Mouse (Mus musculus) B cell, adult 2 months (primary cell): ENCODE results near the gene Calcoco1.

Experiments
- DNase-seq, 2 experiments: peaks; one replicate each; pipeline ENCODE4 v3.0.0; 2022

The Calcoco1 gene

DNA sequence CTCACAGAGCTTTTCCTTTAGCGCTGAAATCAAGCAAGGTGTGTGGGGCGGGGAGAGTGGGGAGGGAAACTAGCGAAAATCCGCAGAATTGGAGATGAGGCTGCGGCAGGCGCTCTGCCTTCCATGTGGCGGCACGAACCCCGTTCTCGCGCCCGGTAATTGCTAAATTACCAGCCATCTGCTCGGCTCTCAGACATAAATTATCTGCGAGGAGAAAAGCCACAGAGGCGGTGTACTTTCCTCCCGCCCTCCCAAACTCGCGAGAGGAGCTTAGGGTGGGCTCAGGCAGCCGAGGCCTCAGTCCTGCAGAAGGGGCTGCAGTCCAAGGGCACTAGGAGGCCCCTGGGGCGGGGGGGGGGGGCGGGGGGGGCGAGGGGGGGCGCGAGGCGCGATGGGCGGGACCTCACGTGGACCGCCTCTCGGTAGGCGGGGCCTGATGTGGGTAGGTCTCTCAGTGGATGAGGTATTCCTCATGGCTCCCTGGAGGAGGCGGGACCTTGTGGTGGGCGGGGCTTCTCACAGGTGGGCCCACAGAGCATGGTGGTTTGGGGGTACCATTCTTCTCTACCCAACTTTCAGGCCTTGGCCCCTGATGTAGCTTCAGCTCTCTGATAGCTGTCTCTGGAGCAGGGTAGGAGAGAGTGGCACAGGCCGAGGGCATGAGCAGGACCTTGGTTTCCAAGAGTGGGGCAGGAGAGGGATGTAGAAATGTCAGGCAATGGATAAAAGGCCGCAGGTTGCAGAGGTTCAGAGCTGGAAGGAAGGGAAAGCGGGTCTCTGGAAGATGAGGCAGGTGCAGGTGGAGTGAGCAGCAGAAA, 14.4 kb upstream of the Calcoco1 start:
- no peak for DNase-seq

DNA sequence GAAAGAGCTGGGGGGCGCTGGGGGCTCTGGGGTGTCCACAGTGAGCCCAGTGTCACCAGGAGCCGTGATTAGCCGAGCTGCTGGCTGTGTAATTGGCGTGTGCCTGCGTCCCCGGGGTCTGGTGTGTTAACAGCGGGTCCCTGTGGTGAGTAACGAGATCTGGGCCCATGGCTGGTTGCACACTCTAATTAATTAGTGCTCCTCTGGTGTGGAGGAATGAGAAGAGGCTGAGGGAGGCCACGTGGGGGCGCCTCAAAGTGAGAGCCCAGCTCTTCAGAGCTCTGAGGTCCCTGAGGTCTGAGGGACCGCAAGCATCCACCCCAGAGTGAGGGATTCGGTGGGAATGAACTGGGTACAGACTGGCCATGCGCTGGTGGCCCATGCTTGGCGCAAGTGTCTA, 13.1 kb upstream of the Calcoco1 start:
- DNase-seq: no peak

- no peak for DNase-seq
These were observed 12.0 kb upstream of the Calcoco1 start for GRCm38 (mm10) chr15:102733759-102734531.

GRCm38 (mm10) chr15:102733233-102733632, 11.3 kb upstream of the Calcoco1 start:
- no peak for DNase-seq

DNA sequence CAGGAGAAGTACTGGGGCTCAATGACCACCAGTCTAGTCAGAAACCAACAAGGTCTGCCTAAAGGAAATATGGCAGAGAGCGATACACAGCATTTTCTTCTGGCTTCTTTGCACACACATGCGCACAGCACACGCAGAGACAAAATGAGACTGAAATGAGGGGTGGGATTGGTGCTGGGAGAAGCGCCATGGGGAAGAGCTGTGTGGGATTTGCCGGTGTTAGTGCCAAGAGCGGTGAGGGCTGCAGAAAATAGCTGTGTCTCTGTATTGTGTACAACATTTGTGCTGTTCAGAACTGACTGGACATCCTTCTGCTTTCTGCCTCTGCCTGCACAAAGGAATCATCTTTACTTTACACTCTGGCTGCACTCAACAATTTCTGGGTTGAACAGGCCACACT, 10.4 kb upstream of the Calcoco1 start:
- no peak for DNase-seq

DNA sequence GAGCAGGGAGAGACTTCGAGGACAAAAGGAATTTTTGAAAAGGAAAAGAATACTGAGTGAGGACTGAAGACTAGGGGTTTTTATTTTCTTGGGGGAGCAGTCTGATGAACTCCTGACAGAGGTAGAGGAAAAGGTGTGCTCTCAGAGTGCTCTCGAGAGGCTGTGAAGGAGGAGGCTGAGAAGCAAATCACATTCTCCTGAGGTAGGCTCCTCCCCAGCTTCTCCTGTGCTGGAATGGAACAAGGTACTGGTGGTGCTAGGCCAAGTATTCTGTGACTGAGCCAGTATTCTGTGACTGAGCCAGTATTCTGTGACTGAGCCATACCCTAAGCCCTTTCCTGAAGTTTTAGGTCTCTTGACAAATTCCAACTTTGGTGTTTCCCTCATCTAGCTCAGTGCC, 6.0 kb upstream of the Calcoco1 start:
- no peak for DNase-seq

DNA sequence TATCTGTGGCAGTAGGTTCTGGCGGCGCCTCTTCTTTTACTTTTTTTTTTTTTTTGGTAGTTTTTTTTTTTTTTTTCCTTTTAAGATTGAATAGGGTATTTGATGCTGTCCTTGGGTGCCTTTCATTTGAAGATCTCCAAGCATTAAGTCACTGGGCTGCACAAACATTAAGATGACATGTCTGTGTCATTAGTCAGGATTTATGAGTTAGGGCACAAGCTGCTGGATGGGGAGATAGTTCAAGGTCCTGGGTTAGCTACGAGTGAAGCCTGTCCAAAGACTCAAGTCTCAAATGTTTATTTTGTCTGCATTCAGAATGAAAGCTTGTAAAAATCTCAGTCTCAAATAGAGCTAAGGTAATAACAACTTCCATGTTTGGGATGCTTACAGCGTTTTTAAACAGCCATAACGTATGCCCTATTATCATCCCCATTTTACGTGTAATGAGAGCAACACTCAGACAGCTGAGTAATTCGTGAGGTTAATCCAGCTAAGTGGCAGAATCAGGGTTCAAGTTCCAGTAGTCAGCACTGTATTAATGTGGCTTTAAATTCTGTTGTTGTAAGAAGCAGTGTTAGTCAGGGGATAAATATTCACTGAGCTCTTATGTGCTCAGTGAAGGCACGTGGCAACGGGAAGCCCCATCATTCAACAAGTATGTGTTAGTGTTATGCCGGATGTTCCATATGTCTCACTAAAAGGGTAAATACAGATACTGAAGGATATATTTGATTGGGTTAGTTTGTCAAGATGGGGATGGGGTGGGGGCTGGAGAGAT, 1.6 kb upstream of the Calcoco1 start:
- no peak for DNase-seq

DNA sequence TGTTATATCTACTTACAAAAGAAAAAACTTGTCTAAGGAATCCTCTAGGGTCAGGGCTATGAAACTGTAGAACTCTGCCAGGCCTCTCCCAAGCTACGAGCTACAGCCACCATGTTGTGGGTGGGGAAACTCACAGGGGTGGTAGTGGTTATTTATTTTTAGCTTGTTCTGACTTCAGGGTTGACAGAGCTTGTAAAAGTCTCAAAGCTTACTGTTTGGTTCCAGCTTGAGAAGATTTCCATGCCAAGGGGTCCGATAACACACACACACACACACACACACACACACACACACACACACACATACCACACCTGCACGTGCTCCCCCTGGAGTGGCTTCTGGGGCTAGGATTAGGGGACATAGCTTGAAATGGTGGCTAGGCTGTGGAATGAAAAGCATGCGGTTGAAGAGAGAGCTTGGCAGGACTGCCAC, 538 bp upstream of the Calcoco1 start:
- DNase-seq: peak in 1 of 2 experiments; percentile 54

DNA sequence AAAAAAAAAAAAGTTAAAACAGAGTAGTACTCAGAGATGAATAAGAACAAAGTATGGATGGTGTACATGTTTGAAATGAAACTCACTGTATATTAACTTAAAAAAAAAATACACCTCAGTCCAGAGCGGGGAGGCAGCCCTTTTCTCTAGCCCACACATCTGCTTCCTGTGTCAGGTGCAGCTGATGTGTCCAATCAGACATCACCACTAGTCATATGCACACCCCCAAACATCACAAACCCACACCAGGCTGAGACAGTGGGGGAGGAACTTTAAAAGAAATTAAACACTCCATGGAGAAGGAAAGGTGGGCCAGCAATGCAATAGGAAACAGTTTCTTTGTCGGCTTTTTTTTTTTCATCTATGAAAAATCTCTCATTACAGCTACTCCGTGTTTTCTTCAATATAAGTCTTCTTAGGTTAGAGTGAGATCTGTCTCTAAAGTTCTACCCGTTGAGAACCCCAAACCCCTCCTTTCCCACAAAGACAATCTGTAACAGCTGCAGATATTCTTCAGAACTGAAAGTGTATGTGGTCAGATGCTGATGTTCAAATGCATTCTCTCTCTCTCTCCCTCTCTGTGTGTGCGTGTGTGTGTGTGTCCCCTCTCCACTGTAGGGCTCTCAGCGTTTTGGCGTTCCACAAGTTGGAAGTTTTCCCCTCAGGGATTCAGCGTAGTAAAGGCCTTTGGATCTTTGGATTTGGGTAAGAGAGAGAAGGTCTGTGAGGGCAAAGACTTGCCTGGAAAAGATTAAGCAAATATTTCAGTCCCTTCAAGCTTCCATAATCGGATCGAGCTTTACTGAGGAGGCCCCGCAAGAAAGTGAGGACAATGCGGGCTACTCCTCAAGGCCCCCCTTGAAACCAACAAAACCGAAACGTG, 721 bp downstream of the Calcoco1 start:
- DNase-seq: peak in 1 of 2 experiments; percentile 34

- DNase-seq: no peak
These were observed 5.8 kb downstream of the Calcoco1 start for GRCm38 (mm10) chr15:102716132-102716531.

GRCm38 (mm10) chr15:102707736-102708269, 14.2 kb downstream of the Calcoco1 start:
- no peak for DNase-seq

- DNase-seq: no peak
These were observed 16.0 kb downstream of the Calcoco1 start for GRCm38 (mm10) chr15:102705923-102706503.

DNA sequence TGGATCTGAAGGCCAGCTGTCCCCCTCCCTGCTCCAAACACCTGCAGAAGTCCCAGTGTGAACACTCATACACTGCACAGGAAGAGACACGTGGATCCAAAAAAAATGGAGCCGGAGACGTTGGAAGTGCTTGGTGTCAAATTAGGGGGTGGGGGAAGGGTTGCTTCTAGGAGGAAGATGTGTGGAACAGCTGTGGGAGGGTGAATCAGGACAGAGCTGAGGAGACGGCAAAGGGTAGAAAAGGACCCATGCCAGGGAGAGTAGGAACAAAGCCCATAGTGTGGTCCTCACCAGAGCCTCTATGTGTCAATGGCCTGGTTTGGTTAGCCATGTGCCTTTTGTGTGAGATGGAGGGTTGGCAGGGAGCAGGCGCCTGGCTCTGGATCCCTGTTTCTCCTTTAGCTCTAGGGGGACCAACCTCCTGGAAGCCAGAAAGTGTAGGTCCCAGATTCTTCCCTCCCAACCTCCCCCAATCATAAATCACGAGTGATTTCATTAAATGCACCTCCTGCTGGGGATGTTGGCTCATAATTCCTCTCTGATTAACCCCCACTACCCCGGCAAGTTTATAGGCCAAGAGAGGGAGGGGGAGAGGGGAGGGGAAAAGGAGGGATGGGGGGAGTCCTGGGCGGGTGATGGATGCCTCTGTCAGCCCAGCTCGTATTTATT, 16.6 kb downstream of the Calcoco1 start:
- DNase-seq: no peak

DNA sequence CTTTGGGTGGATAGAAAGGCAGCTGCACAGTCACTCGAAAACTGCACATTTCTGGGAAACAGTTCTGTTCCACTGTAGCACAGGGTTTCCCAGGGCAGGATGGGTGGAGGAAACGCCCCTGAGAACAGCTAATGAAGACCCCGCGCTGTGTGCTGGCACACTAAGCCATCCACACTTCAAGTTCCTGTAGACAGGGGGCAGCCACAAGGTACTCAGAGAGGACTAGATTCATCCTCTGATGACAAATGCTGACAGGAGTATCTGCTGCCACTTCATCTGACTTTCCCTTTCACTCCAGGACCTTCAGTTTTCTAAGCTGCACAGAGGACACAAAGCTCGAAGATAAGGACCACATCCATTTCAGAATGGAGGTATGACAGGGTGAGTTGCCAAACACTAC, 17.2 kb downstream of the Calcoco1 start:
- DNase-seq: no peak

- DNase-seq: no peak
These were observed 19.0 kb downstream of the Calcoco1 start for GRCm38 (mm10) chr15:102702972-102703371.

DNA sequence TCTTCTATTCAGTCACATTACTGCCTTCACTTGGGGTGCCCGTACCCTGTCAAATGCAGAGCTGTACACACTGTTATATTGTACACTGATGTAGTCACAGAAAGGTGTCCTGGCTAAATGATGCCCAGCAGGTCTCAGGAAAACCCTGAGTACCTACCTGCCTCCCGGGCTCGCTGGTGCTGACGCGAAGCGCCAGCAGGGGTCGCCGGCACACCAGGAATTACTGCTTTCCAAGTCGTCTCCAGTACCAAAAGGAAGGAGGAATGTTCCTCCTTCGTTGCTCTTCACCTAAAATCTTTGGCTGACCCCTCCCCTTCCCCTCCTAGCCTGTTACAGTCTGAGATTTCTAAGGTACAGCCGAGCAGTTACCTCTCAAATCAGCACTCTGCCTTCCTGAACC, 23.8 kb downstream of the Calcoco1 start:
- DNase-seq: peak; percentile 71 to 72

GRCm38 (mm10) chr15:102696899-102697298, 25.1 kb downstream of the Calcoco1 start:
- DNase-seq: no peak

GRCm38 (mm10) chr15:102693600-102693999, 28.4 kb downstream of the Calcoco1 start:
- DNase-seq: no peak

- DNase-seq: peak; percentile 78 to 84
These were observed 29.0 kb downstream of the Calcoco1 start for GRCm38 (mm10) chr15:102692991-102693411.

GRCm38 (mm10) chr15:102692321-102692804, 29.6 kb downstream of the Calcoco1 start:
- peak; percentile 20 to 37 for DNase-seq

GRCm38 (mm10) chr15:102685791-102686190, 36.2 kb downstream of the Calcoco1 start:
- no peak for DNase-seq
